Mouse (Mus musculus) liver, postnatal 0 days (tissue): ENCODE results near the gene Kif23. TPM values are rescaled to one million over a fixed set of nuclear protein-coding genes. Genes with fewer than 3 reads are reported as not detected.
A peak's percentile ranks its signal among the peaks of the same experiment; 100 is the strongest.

Experiments used
- ATAC-seq: fragments of 200-750 bp; cut with Nextera tagmentation; 2 replicates; pipeline ENCODE4 v1.8.0; 2017; ENCODE audit warnings: mild to moderate bottlenecking, moderate library complexity
- DNase-seq: peaks from one replicate; pipeline ENCODE4 v3.0.0-alpha.2; 2016
- H3K27ac ChIP-seq: fragments of 300-500 bp; sonication (generic); 2 replicates; pipeline ENCODE4 v1.5.1; 2014; ENCODE audit warnings: antibody characterized with exemption, moderate library complexity, mild to moderate bottlenecking, low read depth
- H3K27me3 ChIP-seq: fragments of 300-500 bp; sonication (generic); 2 replicates; pipeline ENCODE4 v1.6.1; 2014; ENCODE audit warnings: low read length, control low read depth, mixed read lengths; ENCODE audit not compliant: insufficient read depth
- H3K36me3 ChIP-seq: fragments of 300-500 bp; sonication (generic); replicated peaks from 2 replicates; pipeline ENCODE4 v1.6.1; 2014; ENCODE audit warnings: mild to moderate bottlenecking, control low read depth, low read length, moderate library complexity, mixed read lengths; ENCODE audit not compliant: insufficient read depth
- H3K4me1 ChIP-seq: fragments of 300-500 bp; sonication (generic); 2 replicates; pipeline ENCODE4 v1.6.1; 2014; ENCODE audit warnings: antibody characterized with exemption, mild to moderate bottlenecking, control low read depth; ENCODE audit not compliant: insufficient read depth
- H3K4me2 ChIP-seq: fragments of 300-500 bp; sonication (generic); 2 replicates; pipeline ENCODE4 v1.6.1; 2014; ENCODE audit warnings: low read depth, mild to moderate bottlenecking, low read length, moderate library complexity, mixed read lengths
- H3K4me3 ChIP-seq: fragments of 300-500 bp; sonication (generic); 2 replicates; pipeline ENCODE4 v1.5.1; 2014; ENCODE audit warnings: low read depth, low read length
- H3K9ac ChIP-seq: fragments of 300-500 bp; sonication (generic); replicated peaks from 2 replicates; pipeline ENCODE4 v1.6.1; 2014; ENCODE audit warnings: mild to moderate bottlenecking, moderate library complexity
- H3K9me3 ChIP-seq: fragments of 300-500 bp; sonication (generic); 2 replicates; pipeline ENCODE4 v1.6.1; 2016; ENCODE audit warnings: mild to moderate bottlenecking, control low read depth, low read length, mixed read lengths
- CTCF ChIP-seq: sonication (generic); IDR thresholded peaks from 2 replicates; pipeline ENCODE4 v1.5.1; 2016; ENCODE audit warnings: antibody characterized with exemption, low read depth
- EP300 ChIP-seq: IDR thresholded peaks from 2 replicates; pipeline ENCODE4 v1.6.1; 2016; ENCODE audit warnings: antibody characterized with exemption, low read depth, mild to moderate bottlenecking
- WGBS: fragments of 180-500 bp; shearing (Covaris S2); extraction: QIAGEN DNeasy Blood & Tissue Kit; methylation state at CpG from one replicate; pipeline ENCODE4 v1.1.7; 2014; ENCODE audit not compliant: insufficient replicate concordance; 5-methylcytosine and 5-hydroxymethylcytosine counted together
- polyA plus RNA-seq: library from polyadenylated mRNA; unstranded; fragments of >200 nt; fragmentation: Nextera tagmentation; extraction: Ambion mirVana; gene quantifications from 2 replicates; pipeline ENCODE4 v1.2.1, GENCODE M21; 2015

The Kif23 gene
- polyA plus RNA-seq: 23.8 and 28.8 TPM in 2 replicates

- peak within 1 kb of the TSS; percentile 97 for H3K4me3 ChIP-seq
- H3K4me2 ChIP-seq: peak within 1 kb of the TSS; percentile 99
- peak within 1 kb of the TSS; percentile 82 for H3K27ac ChIP-seq
- no peaks in the 10 kb centered on the region for H3K9me3 ChIP-seq
- no peaks in the 10 kb centered on the region for H3K27me3 ChIP-seq
- peak; percentile 95 for ATAC-seq
- peak; percentile 98 for DNase-seq
- TF ChIP-seq EP300 (no peak), CTCF (peak; percentile 94)
- H3K9ac ChIP-seq: peak within 1 kb of the TSS; percentile 88
- peaks cover 12% of the 10 kb centered on the region; the same call in 1 of the 2 replicates for H3K36me3 ChIP-seq
- WGBS: under 1% methylated on average over 44 of the region's 44 CpGs
- H3K4me1 ChIP-seq: peaks cover 13% of the 10 kb centered on the region
Observed at GRCm38 (mm10) chr9:61946623-61947401, at the start of gene Kif23. TSS of gene Kif23 (minus strand) at chr9:61946774.

GRCm38 (mm10) chr9:61991158-61991557 is 44.6 kb upstream of the Kif23 start:
- DNase-seq: no peak
- TF ChIP-seq EP300 (no peak), CTCF (no peak)
- WGBS: 54% methylated on average over 4 of the region's 4 CpGs
- H3K4me3 ChIP-seq: no peak overlapping the region
- no peak overlapping the region for H3K27ac ChIP-seq
- H3K36me3 ChIP-seq: no peaks in the 10 kb centered on the region
- H3K9me3 ChIP-seq: 0 out of 2 replicates have a peak, but pooled peaks cover 2% of the 10 kb centered on the region
- H3K4me2 ChIP-seq: no peak overlapping the region
- no peaks in the 10 kb centered on the region for H3K27me3 ChIP-seq
- no peak overlapping the region for H3K9ac ChIP-seq
- ATAC-seq: no peak
- H3K4me1 ChIP-seq: no peaks in the 10 kb centered on the region

- Histone ChIP-seq H3K4me2 (no peak overlapping the region), H3K4me1 (no peaks in the 10 kb centered on the region), H3K27ac (no peak overlapping the region), H3K9me3 (0 out of 2 replicates have a peak, but pooled peaks cover 2% of the 10 kb centered on the region), H3K27me3 (no peaks in the 10 kb centered on the region), H3K4me3 (no peak overlapping the region), H3K36me3 (no peaks in the 10 kb centered on the region), H3K9ac (no peak overlapping the region)
- WGBS: 39% methylated on average over 3 of the region's 3 CpGs
- ATAC-seq (no peak), DNase-seq (no peak)
- TF ChIP-seq EP300 (no peak), CTCF (no peak)
Observed at GRCm38 (mm10) chr9:61990738-61991137, 44.2 kb upstream of the Kif23 start.

GRCm38 (mm10) chr9:61986055-61986454 is 39.5 kb upstream of the Kif23 start:
- Histone ChIP-seq H3K9me3 (no peaks in the 10 kb centered on the region), H3K4me1 (peaks cover 3% of the 10 kb centered on the region; the same call in 1 of the 2 replicates), H3K27me3 (0 out of 2 replicates have a peak, but pooled peaks cover 3% of the 10 kb centered on the region), H3K9ac (no peak overlapping the region), H3K4me2 (no peak overlapping the region), H3K27ac (no peak overlapping the region), H3K4me3 (no peak overlapping the region), H3K36me3 (no peaks in the 10 kb centered on the region)
- DNase-seq (no peak), ATAC-seq (no peak)
- TF ChIP-seq EP300 (no peak), CTCF (no peak)
- WGBS: 66% methylated on average over 7 of the region's 7 CpGs

- H3K4me3 ChIP-seq: no peak overlapping the region
- 36% methylated on average over 11 of the region's 11 CpGs for WGBS
- peak; percentile 77 for TF ChIP-seq CTCF
- TF ChIP-seq EP300: no peak
- DNase-seq (peak; percentile 66), ATAC-seq (no peak)
- H3K27ac ChIP-seq: no peak overlapping the region
- no peak overlapping the region for H3K4me2 ChIP-seq
- H3K36me3 ChIP-seq: no peaks in the 10 kb centered on the region
- H3K9ac ChIP-seq: no peak overlapping the region
- 0 out of 2 replicates have a peak, but pooled peaks cover 3% of the 10 kb centered on the region for H3K27me3 ChIP-seq
- H3K9me3 ChIP-seq: no peaks in the 10 kb centered on the region
- H3K4me1 ChIP-seq: peaks cover 3% of the 10 kb centered on the region; the same call in 1 of the 2 replicates
Observed at GRCm38 (mm10) chr9:61985183-61985863, 38.7 kb upstream of the Kif23 start.

- TF ChIP-seq EP300 (no peak), CTCF (no peak)
- H3K4me1 ChIP-seq: peaks cover 3% of the 10 kb centered on the region; the same call in 1 of the 2 replicates
- ATAC-seq (no peak), DNase-seq (no peak)
- 0 out of 2 replicates have a peak, but pooled peaks cover 3% of the 10 kb centered on the region for H3K27me3 ChIP-seq
- no peaks in the 10 kb centered on the region for H3K9me3 ChIP-seq
- H3K4me3 ChIP-seq: no peak overlapping the region
- no peaks in the 10 kb centered on the region for H3K36me3 ChIP-seq
- H3K4me2 ChIP-seq: no peak overlapping the region
- WGBS: 74% methylated on average over 7 of the region's 7 CpGs
- H3K27ac ChIP-seq: peak overlapping the region; percentile 48; the same call in 1 of the 2 replicates
- H3K9ac ChIP-seq: no peak overlapping the region
Observed at GRCm38 (mm10) chr9:61982940-61983620, 36.5 kb upstream of the Kif23 start.
